Mouse (Mus musculus) skeletal muscle tissue, adult 2 months (tissue): ENCODE data around the gene Mosmo.
"Not testable (repeated sequence)": the region's sequence is repeated elsewhere in the genome, so short reads cannot be mapped to it uniquely, and the experiment has no call there.

Source experiments
- DNase-seq: peaks from one replicate; pipeline ENCODE4 v3.0.0-alpha.2; 2012; ENCODE audit warnings: low read depth, low spot score

Gene Mosmo

DNA sequence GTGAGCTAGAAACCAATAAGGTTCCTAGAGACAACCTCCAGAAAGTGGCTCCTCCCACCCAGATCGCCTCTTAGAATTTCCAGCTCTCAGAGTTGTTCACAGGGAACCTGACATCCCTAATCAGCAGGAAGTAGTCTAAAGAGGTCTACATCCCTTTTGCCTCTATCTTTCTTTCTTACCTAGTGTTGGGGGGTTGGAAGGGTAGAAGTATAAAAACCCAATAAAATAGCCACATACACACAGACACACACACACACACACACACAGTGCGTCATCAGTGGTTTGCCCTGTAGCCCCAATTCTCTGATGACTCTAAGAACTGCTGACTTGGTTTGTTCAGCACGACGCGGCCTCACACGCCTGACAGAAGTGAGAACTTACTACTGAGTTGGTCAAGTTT is 22.2 kb downstream of the Mosmo start:
- no peak for DNase-seq

DNA sequence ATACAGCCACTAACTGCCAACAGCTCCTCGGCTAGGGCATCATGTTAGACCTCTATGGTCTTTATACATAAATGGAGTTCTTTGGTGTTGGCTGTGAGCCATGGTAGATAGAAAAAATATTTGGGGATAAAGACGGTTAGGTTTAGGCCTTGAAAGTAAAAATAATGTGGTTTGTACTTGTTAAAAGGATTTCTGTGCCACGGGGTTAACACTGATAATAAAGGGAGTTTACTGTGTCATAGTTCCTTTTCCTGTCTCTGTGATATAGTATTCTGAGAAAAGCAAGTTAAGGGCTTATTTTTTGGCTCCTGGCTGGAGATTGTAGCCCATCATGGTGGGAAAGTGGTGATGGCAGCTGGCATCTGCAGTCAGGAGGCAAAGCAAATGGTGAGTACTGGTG is 26.5 kb downstream of the Mosmo start:
- DNase-seq = no peak

DNA sequence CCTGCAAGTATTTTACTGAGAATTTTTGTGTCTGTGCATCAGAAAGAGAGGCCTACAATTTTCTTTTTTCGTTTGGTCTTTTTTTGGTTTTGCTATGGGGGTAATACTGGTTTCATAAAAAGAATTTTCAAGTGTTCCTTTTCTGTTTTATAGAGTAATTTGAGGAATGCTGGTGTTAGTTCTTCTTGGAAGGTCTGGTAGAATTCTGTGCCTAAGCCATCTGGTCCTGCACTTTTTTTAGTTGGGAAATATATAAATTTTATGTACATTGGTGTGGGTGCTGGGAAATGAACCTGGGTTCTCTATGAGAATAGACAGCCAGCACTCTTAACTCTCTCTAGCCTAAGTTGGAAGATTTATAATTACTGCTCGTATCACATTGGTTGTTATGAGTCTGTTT is 34.7 kb downstream of the Mosmo start:
- no peak for DNase-seq

DNA sequence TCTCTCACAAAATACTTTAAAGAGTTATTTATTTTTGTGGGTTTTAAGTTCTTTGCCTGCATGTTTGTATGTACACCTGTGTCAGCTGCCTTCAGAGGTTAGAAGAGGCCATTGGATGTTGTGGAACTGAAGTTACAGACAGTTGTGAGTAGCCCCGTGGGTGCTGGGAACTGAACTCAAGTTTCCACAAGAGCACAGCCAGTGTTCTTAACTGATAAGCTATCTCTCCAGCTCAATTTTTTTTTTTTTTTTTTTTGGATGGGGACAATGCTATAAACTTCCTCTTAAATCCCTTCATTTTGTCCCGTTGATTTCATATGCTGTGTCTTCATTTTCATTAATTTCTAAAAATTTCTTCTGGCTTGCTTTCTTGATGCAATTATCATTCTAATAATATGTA is 35.8 kb downstream of the Mosmo start:
- DNase-seq = no peak

DNA sequence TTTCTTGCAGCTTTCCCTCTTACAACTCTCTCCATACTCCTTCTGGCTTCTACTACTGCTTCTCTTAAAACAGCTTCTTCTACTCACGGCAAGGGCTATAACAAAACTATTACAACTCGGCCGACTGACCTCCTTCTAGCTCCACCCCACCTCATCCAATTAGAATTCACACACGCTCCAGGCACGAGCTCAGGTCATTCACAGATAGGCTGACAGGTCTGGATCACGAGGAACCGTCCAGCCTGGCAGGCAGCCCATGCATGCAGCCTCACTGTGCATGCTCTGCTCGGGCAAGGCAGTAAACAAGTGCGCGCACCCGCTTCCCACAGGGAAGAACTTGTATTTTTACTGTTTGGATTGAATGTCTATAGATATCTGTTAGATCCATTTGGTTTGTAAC is 36.5 kb downstream of the Mosmo start:
- DNase-seq = not testable (repeated sequence)

DNA sequence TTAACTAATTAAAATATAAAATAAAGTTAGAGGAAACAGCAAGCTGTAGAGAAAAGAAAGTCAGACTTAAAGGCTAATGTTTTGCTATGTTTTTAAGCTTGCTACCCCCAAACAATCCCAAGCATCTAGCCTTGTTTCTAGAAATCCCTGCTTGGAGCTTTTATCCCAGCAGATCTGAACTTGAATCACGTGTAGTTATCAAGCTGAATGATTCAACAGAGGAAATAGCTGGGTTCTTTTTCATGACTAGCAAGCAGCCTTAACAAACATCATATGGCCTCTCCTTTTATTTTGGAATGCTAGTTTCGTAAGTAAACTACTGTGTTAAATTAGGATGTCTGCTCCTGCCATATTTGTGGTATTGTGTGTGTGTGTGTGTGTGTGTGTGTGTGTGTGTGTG is 39.8 kb downstream of the Mosmo start:
- DNase-seq = no peak

DNA sequence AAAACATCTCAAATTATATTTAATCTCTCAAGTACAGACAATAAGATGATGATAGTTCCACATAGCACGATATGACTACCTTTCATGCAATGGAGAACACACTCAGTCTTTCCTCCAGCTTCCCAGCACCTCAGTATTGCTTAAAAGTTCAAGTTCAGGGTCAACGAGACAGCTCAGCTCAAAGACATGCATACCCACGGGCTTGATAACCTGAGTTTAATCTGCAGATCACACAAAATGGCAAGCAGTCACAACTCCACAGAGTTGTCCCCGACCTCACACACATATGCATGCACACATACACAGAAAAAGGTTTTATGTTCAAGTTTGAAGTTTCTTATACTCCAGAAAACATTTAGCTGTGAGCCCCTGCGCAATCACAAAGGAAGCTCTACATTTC is 43.6 kb downstream of the Mosmo start:
- DNase-seq = no peak

DNA sequence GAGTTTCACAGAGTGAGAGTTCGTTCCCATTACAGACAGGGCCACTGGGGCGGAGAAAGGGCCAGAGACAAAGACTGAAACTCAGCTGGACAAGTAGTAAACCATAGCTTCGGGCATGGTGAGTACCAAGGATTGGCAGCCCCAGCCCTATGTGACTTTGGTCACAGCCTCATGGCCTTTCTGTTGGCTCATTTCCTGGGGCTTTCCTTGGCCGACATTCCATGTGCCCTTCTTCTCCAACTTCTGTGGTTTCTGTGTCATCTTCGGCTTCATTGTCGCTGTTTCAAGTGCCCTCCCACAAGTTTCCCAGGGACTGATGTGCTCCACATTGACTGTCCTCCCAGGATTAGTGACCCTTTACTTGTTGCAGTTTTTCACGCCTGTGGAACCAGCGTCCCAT is 44.0 kb downstream of the Mosmo start:
- no peak for DNase-seq

DNA sequence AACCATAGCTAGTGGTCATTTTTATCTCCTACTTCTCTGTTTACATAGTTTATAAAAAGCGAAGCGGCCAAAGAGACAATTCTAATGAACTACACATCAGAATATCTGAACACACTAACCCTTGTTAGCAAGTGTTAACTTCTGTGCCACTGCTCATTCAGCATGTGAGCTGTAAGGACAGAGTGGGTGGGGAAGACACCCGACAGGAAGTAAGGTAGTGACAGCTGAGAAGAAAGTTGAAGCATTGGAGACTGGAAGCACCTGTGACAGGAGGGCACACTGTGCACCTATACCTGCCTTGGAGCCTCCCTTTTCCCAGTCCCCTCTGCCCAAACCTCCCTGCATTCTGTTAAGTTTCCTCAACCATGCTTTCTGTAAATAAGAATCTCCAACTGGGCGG is 44.6 kb downstream of the Mosmo start:
- DNase-seq = no peak

DNA sequence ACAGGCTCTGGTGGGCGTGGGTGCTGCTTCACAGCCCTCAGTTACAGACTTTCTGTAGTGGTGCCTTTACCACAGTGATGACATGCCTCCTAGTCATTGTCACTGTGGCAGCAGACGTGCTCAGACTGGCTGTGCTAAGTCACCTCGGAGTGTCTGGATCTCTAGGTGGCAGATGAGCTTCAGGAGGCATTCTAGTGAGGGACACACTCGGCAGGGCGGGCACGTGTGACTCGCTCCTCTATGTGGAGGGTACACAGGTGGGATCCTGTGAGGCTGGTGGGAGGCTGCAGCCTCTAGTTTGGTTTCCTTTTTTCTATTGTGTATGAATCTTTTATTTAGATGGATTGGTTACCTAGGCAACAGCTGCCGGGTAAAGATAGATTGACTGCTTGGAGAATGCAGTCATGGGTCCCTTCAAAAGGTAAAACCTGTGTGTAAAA is 45.4 kb downstream of the Mosmo start:
- no peak for DNase-seq

DNA sequence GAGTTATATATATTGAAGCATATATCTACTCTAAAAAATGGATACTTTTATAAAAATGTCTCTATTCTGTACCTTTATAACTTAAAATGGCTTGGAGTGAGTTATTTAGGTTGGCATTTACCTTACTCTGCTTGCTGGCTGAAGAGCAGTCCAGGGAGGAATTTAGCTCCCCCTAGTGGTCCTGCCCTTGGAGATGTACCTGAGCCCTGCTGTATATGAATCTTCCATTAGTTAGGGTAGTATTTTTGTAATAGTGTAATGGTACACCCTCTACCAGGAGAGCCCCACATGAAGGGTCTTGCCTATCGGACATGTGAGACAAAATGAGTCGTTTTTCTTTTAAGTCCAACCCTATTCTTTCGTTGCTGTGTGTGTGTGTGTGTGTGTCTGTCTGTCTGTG is 50.2 kb downstream of the Mosmo start:
- DNase-seq = no peak

DNA sequence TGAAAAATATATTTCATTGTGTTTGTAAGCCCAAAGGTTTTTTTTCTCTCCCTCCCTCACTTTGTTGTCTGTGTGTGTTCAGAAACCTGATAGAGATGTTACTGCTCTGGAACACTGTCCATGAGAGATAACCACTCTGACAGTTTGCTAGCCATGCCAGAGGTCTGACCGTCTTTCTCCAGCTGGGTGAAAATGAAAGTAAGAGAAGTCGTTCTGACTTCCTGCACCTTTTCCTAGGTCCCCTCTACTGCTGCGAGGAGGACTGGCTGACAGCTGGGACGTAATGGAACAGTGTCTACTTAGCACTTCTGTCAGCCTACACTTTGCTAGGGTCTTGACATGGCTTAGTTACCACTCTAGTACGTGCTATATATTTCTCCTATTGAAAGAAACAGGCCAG is 52.2 kb downstream of the Mosmo start:
- DNase-seq = no peak

DNA sequence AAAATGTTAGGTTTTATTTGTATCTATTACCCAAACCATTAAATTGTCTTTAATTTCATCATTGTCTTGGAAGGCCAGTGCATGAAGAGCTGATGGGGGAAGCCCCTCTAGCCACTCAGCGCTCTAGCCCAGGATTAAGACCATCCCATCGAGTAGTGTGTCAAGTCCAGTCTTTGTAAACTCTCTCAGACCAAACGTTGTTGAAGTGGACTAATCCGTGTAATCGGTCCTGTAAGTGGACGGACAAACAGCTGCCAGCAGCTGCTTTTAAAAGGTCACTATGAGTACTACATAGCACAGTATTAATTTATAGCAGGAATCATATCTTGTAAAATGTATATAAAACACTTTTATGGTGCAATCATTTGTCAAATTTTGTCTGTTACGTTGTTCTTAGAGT is 55.5 kb downstream of the Mosmo start:
- DNase-seq = no peak

DNA sequence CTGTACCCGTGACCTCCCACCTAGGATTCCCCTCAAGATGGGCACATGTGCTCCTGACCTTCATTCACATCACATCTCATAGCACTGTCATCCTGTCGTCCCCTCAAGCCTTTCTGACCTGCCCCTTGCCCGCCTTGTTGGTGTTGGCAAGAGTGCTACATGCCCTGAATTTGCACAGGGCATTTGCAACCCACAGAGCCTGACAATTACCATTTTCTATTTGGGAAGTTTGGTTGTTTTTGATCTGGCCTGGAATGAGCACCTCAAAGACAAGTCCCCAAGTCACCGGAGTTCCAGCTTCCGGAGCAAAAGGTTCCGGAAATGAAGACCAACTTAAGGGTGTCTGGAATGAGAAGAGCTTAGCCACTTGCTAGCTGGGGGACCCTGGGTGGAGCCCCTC is 61.6 kb downstream of the Mosmo start, which contains the start of gene Vwa3a:
Gene Vwa3a, plus strand, starts transcription at position 301 of the 400 bp plus-strand sequence.
- no peak for DNase-seq

DNA sequence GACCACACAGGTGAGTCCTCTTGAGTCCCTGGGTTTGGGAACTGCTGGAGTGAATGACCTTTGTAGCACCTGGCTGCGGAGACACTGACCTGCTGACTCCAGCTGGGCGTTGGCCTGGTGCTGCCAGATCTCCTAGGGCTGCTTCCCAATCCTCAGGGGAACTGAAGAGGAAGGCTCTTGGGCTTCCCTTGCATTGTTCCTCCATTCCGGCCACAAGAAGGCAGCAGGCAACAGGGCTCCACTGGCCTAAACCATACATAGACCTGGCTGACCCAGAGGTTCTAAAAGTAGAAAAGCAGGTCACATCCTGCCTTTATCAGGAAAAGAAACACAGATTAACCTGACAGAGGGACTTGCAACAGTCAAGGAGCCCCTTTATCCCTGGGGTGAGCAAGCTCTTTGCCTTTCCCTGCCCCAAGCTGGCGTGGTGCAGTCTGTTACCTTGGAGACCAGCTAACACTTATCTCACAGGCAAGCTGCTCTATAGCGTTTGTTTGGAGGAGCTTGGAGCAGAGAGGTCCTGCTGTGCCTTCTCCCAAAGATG is 62.2 kb downstream of the Mosmo start:
- DNase-seq = no peak

DNA sequence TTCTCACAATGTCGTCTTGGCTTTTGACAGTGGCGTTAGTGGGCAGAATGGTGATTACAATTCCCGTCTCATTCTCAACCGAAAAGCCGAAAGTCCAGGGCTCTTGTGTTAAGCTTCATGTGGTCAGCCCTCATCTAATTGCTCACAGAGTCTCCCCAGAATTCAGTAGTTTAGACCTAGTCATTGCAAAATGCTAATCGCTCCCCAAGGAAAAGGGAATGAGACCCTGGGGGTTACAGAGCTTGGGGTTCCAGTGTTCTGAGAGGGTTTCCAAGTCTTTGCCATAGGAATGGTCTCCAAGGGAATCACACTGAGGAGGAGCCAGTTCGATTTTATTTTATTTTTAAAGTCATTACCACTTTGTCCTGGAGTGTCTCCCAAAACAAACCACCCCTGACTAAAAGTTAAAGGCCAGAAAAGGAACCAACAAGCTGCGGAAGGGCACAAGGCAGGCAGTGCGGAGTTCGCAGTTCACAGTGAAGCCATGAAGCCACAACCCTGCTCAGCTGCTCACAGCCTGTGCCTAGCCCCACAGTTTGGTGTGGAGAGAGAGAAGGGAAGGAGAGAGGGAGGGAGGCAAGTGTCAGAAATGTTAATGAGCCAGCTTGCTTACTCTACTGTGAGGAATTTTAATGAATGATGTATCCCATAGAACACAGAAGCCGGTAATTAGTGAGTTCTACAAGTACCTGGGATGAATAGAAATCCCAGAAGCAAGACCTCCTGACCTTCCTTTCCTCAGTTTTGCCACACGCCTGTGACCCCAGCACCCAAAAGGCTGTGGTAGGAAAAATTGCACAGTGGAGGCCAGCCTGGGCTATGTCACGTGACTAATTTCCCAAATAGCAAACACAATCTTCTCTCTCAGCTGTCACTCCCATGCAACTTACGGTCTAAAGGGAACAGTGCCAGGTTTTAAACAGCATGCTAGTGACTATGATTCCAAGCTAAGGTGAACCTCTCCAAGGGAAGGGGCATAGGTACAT is 66.2 kb downstream of the Mosmo start:
- no peak for DNase-seq

DNA sequence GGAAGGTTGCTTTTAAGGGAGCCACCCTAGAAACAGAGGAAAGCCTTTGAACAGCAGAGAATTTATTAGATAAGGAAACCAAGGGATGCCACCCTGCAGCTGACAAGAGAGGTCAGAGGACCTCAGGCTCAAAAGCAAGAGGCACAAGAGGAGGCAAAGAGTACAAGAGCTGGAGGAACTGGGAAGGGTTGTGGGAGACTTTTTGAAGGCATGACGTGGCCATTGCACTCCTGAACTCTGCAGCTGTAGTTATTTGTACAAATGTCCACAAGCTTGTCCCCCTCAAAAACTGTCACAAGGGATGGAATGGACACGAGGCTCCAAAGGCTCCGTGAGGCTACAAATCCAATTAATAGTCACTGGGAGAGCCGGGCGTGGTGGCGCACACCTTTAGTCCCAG is 67.2 kb downstream of the Mosmo start:
- no peak for DNase-seq

DNA sequence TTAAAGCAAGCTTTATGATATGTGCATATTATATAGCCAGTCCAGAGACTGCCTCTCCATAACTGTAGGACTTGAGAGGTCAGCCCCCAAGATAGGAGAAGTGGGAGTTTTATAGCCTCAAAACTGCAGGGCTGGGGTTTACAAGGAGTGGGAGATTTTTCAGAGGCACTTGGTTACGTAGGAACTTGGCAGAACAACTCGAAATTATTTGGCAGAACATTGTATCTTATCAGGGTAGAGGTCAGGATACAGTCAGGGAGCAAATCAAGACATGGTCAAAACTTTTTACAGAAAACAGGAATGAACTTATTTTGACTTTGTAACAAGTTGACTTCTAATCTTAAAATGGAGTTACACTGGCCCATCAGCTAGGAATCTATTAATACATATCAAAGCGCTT is 68.6 kb downstream of the Mosmo start:
- DNase-seq = peak; percentile 59

DNA sequence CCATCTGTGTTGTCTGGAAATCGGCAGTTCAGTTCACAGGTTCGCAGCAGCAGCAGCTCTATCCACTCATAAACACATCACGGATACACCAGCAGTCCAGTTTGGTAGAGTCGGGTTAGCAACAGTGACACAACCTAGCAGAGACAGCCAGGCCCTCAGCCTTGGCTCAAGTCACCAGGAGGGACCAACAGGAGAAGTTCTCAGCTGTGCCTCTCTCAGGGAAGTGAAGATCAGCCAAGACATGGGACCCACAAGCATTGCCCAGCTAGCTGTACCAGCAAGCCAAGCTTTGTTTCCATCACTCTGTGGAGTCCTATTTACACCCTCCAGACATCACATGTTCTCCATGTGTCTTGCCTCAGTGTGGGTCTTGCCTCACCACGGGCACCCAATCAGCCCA is 69.4 kb downstream of the Mosmo start:
- no peak for DNase-seq

DNA sequence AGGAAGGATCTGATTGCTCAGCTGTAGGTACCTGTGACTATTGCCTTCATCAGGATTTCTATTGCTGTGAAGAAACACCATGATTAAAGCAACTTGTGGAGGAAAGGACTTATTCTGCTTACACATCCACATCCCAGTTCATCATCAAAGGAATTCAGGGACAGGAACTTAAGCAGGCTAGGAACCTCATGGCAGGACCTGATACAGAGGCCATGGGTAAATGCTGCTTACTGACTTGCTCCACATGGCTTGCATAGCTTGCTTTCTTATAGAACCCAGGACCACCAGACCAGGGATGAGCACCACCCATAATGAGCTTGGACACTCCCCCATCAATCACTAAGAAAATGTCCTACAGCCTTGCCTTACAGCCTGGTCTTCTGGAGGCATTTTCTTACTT is 71.1 kb downstream of the Mosmo start:
- no peak for DNase-seq

DNA sequence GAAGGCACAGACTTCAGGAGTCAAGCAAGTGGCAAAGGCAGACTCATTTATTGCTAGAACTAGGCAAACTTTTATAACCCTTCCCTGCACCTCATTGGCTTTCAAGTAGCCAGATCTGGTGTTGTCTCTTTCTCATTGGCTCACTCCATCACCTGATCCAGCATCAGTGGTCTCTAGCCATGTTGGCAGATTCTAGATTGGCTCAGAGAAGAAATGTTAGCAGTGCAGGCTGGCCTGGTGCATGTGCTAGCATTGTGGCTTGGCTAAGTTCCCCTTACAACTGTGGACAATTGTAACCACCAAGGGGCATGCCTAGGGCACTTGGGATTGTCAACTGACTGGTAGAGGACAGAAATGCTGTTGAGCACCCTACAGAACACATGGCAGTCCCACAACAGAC is 73.9 kb downstream of the Mosmo start:
- DNase-seq = no peak

DNA sequence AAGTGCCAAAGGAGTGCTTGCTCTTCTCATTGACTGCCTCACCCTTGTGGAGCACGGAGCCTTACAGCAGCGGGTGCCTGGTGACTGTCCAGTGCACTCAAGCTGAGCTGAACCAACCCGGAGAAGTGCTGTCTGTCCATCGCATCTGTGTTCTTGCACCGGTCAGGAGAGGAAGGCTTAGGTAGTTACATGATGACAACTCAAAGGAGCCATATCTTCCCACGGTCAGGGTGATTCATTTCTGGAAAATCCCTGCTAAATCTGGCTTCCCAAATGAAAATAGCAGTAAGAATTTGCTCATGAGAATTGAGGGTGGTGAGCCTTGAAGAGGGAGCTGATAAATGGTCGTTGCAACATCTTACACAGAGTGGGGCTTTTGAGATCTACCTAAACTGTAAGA is 74.5 kb downstream of the Mosmo start:
- no peak for DNase-seq

DNA sequence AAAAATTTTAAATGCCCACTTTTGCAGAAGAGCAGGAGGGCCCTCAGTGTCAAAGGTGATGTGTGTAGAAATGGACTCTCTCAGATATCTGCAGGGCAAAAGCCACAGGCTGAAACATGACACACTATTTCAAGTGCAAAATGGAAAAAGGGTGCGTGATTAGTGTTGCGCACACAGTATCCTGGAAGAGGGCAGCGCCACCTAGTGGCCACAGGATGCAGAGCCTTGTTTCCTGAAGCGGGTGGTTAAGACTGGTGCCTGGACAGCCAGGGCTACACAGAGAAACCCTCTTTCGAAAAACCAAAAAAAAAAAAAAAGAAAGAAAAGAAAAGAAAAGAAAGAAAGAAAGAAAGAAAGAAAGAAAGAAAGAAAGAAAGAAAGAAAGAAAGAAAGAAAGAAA is 77.3 kb downstream of the Mosmo start:
- DNase-seq = peak; percentile 74
